Mouse (Mus musculus): ENCODE measurements around the gene 1190005I06Rik.

Gene 1190005I06Rik

GRCm38 (mm10) chr8:120595963-120596362, 51.5 kb downstream of the 1190005I06Rik start:
- in situ Hi-C loops (cut with MboI; ENCODE audit: low pct_unique_long_range_greater_than_20kb in 1 of 2, low sequenced_read_pairs in 2 of 2, unreplicated experiment in 1 of 2): no loop called here

DNA sequence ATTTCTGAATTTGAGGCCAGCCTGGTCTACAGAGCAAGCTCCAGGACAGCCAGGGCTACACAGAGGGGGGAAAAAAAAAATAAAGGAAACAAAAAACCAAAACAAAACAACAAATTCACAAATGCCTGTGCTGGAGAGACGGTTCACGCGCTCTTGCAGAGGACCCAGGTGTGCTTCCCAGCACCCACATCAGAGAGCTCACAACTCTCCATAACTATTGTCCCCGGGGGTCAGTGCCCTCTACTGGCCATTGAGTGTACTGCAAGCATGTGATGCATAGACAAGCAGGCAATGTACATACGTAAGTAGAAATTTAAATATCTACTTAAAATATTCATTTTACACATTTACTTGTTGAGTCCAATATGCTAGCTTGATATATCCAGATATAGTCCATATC, 52.9 kb downstream of the 1190005I06Rik start:
- in situ Hi-C loops (cut with MboI; ENCODE audit: low pct_unique_long_range_greater_than_20kb in 1 of 2, low sequenced_read_pairs in 2 of 2, unreplicated experiment in 1 of 2): no loop called here

DNA sequence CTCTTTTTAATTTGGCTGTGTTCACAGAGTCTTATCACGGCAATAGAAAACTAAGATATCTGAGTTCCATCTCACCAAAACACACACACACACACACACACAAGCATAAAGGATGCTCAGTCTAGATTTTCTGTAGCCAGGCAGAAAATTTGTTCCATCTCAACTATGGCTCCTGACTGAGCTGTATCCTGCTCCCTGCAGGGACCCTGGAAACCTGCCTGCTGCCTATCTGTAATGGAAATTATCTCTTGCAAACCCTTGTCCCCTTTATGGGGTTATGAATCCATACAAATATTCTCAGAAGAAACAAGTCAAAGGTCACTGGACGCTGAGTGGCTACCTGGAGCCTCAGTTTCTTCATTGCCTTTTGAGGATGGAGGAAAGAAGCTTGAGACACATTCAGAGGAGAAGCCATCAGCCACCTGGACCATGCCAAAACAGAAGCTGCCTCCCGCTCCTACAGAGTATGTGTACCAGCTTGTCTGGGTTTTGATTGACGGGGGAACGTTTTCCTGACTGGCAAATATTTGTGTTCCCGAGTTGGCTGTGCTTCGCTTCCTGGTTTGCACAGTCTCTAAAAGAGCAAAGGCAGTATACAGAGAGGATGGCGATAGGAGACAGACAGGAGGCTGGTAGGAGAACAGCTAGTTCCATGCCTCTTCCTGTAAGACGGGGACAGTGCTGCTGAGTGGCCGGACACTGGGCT, 55.7 kb downstream of the 1190005I06Rik start:
- in situ Hi-C loops (cut with MboI; ENCODE audit: low pct_unique_long_range_greater_than_20kb in 1 of 2, low sequenced_read_pairs in 2 of 2, unreplicated experiment in 1 of 2): no loop called here

GRCm38 (mm10) chr8:120589921-120590320, 57.5 kb downstream of the 1190005I06Rik start:
- in situ Hi-C loops (cut with MboI; ENCODE audit: low pct_unique_long_range_greater_than_20kb in 1 of 2, low sequenced_read_pairs in 2 of 2, unreplicated experiment in 1 of 2): no loop called here

DNA sequence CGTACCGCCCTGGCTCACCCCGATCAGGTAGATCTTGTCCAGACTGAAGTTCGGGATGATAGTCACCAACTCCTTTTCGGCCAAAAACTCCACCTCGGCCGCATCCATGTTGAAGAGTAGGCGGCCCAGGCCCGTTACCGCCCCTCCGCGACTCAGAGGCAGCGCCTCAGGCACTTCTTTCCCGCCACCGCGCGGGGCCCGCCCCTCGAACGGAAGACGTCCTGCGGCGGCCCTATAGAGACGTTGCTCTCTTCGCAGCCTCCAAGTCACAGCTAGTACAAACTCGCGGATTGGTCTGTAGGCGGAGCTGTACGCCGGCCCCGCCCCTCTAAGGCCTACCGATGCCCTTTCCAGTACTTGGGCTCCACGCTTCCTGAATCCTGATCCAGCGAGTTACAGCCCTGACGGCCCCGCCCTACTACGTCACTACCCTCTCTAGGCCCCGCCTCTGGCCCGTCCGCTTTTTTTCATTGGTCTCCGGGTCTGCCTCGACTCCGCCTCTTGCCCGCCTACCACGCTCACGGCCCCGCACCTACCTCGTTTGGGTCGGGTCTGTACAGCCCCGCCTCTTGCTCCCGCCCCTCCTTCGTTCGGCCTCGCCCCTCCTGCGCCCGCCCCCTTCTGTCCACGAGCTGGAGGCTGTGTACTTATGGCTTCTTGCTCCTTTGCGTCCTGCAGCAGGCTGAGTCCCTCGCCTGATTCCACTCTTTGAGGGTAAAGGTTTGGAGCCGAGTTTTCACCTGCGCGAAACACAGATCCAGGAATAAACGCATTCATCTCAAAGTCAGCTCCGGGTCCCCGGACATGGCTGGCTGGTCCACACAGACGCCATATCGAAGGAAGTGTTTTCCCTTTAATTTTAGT, 58.3 kb downstream of the 1190005I06Rik start, which contains the start of gene Gins2:
Gene Gins2 (minus strand): TSS at position 397 of the 864 bp plus-strand sequence.
- in situ Hi-C loops (cut with MboI; ENCODE audit: low pct_unique_long_range_greater_than_20kb in 1 of 2, low sequenced_read_pairs in 2 of 2, unreplicated experiment in 1 of 2): no loop called here

DNA sequence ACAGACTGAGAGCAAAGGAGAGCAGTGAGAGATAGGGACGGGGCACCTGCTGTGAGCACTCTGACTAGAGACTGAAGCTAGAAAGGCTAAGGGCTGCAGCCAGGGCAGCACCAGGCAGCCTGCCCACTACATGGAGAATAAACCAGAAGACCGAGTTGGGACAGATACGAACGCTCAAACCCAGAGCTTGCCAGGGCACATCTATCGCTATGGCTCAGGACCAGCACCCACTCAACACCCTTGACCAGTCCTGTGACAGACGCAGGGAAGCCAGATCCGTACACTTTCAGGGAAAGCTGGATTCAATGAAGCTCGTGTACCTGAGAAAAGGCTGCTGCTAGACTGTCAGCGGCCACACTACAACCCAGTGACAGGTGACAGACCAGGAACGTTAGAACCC, 61.9 kb downstream of the 1190005I06Rik start:
- in situ Hi-C loops (cut with MboI; ENCODE audit: low pct_unique_long_range_greater_than_20kb in 1 of 2, low sequenced_read_pairs in 2 of 2, unreplicated experiment in 1 of 2): no loop called here

DNA sequence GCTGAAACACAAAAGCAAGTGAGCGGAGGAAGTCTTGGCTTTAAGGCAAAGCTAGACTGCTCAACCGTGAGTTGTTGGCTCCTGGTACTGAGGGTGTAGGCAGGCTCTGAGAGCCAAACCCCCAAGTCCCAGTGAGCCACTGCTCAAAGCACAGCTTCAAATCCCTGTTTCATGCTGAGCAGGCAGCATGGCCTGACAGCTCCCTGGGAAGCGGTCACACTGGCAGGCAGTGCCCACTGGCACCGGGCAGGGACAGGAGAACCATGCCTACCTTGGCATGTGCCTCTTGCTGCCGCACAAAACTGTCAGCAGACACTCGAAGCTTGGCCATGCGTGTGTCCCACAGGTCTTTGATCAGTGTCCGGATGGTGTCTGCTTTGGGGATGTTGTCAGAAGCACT, 65.6 kb downstream of the 1190005I06Rik start:
- in situ Hi-C loops (cut with MboI; ENCODE audit: low pct_unique_long_range_greater_than_20kb in 1 of 2, low sequenced_read_pairs in 2 of 2, unreplicated experiment in 1 of 2): no loop called here

- in situ Hi-C loops (cut with MboI; ENCODE audit: low pct_unique_long_range_greater_than_20kb in 1 of 2, low sequenced_read_pairs in 2 of 2, unreplicated experiment in 1 of 2): no loop called here
Measured at GRCm38 (mm10) chr8:120581329-120581728, 66.1 kb downstream of the 1190005I06Rik start.

GRCm38 (mm10) chr8:120580336-120581000, 67.0 kb downstream of the 1190005I06Rik start:
- in situ Hi-C loops (cut with MboI; ENCODE audit: low pct_unique_long_range_greater_than_20kb in 1 of 2, low sequenced_read_pairs in 2 of 2, unreplicated experiment in 1 of 2): no loop called here

- in situ Hi-C loops (cut with MboI; ENCODE audit: low pct_unique_long_range_greater_than_20kb in 1 of 2, low sequenced_read_pairs in 2 of 2, unreplicated experiment in 1 of 2): no loop called here
Measured at GRCm38 (mm10) chr8:120577821-120578220, 69.6 kb downstream of the 1190005I06Rik start.

- in situ Hi-C loops (cut with MboI; ENCODE audit: low pct_unique_long_range_greater_than_20kb in 1 of 2, low sequenced_read_pairs in 2 of 2, unreplicated experiment in 1 of 2): no loop called here
Measured at GRCm38 (mm10) chr8:120575801-120576200, 71.6 kb downstream of the 1190005I06Rik start.

- in situ Hi-C loops (cut with MboI; ENCODE audit: low pct_unique_long_range_greater_than_20kb in 1 of 2, low sequenced_read_pairs in 2 of 2, unreplicated experiment in 1 of 2): no loop called here
Measured at GRCm38 (mm10) chr8:120574941-120575340, 72.5 kb downstream of the 1190005I06Rik start.

DNA sequence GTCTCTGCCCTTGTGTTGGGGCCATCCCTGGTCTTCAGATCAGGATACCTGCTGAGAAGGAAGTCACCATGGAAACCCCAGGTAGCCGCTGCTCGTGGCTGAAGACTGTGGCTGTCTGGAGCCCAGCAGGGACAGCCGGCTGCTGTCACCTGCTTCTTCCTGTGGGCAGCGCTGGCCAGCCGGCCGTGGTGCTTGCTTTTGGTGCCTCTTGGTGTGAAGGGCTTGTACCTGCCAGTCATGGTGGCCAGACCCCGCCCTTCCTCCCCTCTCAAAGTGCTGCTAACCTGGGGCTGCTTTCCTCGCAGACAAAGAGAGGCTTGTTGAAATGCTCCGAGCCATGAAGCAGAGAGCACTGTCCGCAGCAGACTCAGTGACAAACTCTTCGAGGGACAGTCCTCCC, 73.6 kb downstream of the 1190005I06Rik start:
- in situ Hi-C loops (cut with MboI; ENCODE audit: low pct_unique_long_range_greater_than_20kb in 1 of 2, low sequenced_read_pairs in 2 of 2, unreplicated experiment in 1 of 2): no loop called here

GRCm38 (mm10) chr8:120572534-120572933, 74.9 kb downstream of the 1190005I06Rik start:
- in situ Hi-C loops (cut with MboI; ENCODE audit: low pct_unique_long_range_greater_than_20kb in 1 of 2, low sequenced_read_pairs in 2 of 2, unreplicated experiment in 1 of 2): no loop called here

DNA sequence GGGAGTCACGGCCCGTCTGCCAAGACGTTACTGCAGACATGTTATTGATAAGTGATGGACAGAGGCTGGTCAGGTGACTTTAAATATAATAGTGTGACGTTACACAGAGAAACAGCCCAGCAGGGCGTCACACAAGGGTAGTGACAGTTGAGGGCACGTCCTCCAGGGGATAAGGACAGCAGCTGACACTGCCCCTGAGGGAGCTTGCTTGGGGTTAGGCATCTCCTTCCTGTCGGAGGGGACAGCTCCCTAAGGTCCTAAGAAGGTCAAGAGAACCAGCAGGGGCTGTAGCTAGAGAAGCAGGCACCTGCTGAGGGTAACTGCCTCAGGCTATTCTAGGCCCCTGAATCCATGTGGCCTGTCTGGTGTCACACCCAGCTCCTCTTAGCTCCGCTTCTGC, 75.9 kb downstream of the 1190005I06Rik start:
- in situ Hi-C loops (cut with MboI; ENCODE audit: low pct_unique_long_range_greater_than_20kb in 1 of 2, low sequenced_read_pairs in 2 of 2, unreplicated experiment in 1 of 2): no loop called here

- in situ Hi-C loops (cut with MboI; ENCODE audit: low pct_unique_long_range_greater_than_20kb in 1 of 2, low sequenced_read_pairs in 2 of 2, unreplicated experiment in 1 of 2): no loop called here
Measured at GRCm38 (mm10) chr8:120569939-120570715, 77.3 kb downstream of the 1190005I06Rik start.

GRCm38 (mm10) chr8:120569123-120569522, 78.3 kb downstream of the 1190005I06Rik start:
- in situ Hi-C loops (cut with MboI; ENCODE audit: low pct_unique_long_range_greater_than_20kb in 1 of 2, low sequenced_read_pairs in 2 of 2, unreplicated experiment in 1 of 2): no loop called here

GRCm38 (mm10) chr8:120568164-120568798, 79.2 kb downstream of the 1190005I06Rik start:
- in situ Hi-C loops (cut with MboI; ENCODE audit: low pct_unique_long_range_greater_than_20kb in 1 of 2, low sequenced_read_pairs in 2 of 2, unreplicated experiment in 1 of 2): no loop called here

Measured in mouse embryonic stem cell (cell line).